Mouse (Mus musculus): ENCODE data around the gene Ppp6r2. TPM values are rescaled to one million over a fixed set of nuclear protein-coding genes. Genes with fewer than 3 reads are reported as not detected.

Ppp6r2 gene
- polyA plus RNA-seq, 1 experiment from 2014 or later: 25.7 TPM

DNA sequence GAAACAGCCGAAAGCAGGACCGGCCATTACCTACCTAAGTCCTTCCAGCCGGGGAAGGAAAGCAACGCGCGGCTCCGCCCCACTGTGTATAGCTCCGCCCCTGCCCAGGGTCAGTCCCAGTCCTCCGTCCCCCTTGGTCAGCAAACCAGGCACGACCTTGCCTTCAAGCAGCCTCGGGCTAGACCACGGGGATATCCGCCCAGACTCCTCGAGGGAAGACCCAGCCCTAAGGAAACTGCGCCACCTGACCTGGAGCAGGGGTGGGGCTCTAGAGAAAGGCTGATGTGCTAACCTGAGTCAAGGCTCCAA, 37.5 kb upstream of the Ppp6r2 start:
- under 1% methylated on average over 15 of the region's 15 CpGs for WGBS
- Histone ChIP-seq H3K9ac (ENCODE audit: low read length) (peak overlapping the region; percentile 70), H3K27ac (ENCODE audit: low read length) (peak overlapping the region; percentile 15; the same call in 1 of the 2 replicates), H3K4me2 (ENCODE audit: low read depth, low read length) (peak overlapping the region; percentile 100), H3K4me1 (replicated peaks; ENCODE audit: control insufficient read depth, insufficient read depth, low read length) (peaks cover 90% of the 10 kb centered on the region), H3K4me3 (ENCODE audit: low read length) (peak overlapping the region; percentile 54), H3K27me3 (ENCODE audit: control insufficient read depth, insufficient read depth, low read depth, low read length) (no peaks in the 10 kb centered on the region), H3K9me3 (ENCODE audit: control insufficient read depth, low read length) (no peaks in the 10 kb centered on the region), H3K36me3 (ENCODE audit: control insufficient read depth, insufficient read depth, low read length) (no peaks in the 10 kb centered on the region; the same call in 1 of the 2 replicates)
- ATAC-seq (ENCODE audit: low read depth): peak; percentile 39

GRCm38 (mm10) chr15:89174889-89175339, 36.4 kb upstream of the Ppp6r2 start:
- 37% methylated on average over 11 of the region's 11 CpGs for WGBS
- Histone ChIP-seq H3K4me1 (replicated peaks; ENCODE audit: control insufficient read depth, insufficient read depth, low read length) (peaks cover 82% of the 10 kb centered on the region), H3K27ac (ENCODE audit: low read length) (peak overlapping the region; percentile 79; the same call in 1 of the 2 replicates), H3K36me3 (ENCODE audit: control insufficient read depth, insufficient read depth, low read length) (no peaks in the 10 kb centered on the region; the same call in 1 of the 2 replicates), H3K27me3 (ENCODE audit: control insufficient read depth, insufficient read depth, low read depth, low read length) (no peaks in the 10 kb centered on the region), H3K9me3 (ENCODE audit: control insufficient read depth, low read length) (no peaks in the 10 kb centered on the region), H3K4me3 (ENCODE audit: low read length) (no peak overlapping the region), H3K9ac (ENCODE audit: low read length) (peak overlapping the region; percentile 26; the same call in 1 of the 2 replicates), H3K4me2 (ENCODE audit: low read depth, low read length) (peak overlapping the region; percentile 16; the same call in 1 of the 2 replicates)
- no peak for ATAC-seq (ENCODE audit: low read depth)

- Histone ChIP-seq H3K4me3 (ENCODE audit: low read length) (no peak overlapping the region), H3K9me3 (ENCODE audit: control insufficient read depth, low read length) (no peaks in the 10 kb centered on the region), H3K27me3 (ENCODE audit: control insufficient read depth, insufficient read depth, low read depth, low read length) (no peaks in the 10 kb centered on the region), H3K27ac (ENCODE audit: low read length) (peak overlapping the region; percentile 79), H3K4me2 (ENCODE audit: low read depth, low read length) (peak overlapping the region; percentile 16), H3K9ac (ENCODE audit: low read length) (peak overlapping the region; percentile 26; the same call in 1 of the 2 replicates), H3K36me3 (ENCODE audit: control insufficient read depth, insufficient read depth, low read length) (no peaks in the 10 kb centered on the region), H3K4me1 (replicated peaks; ENCODE audit: control insufficient read depth, insufficient read depth, low read length) (peaks cover 76% of the 10 kb centered on the region)
- 37% methylated on average over 13 of the region's 13 CpGs for WGBS
- ATAC-seq (ENCODE audit: low read depth): no peak
Observed at GRCm38 (mm10) chr15:89175411-89176155, 35.8 kb upstream of the Ppp6r2 start.

DNA sequence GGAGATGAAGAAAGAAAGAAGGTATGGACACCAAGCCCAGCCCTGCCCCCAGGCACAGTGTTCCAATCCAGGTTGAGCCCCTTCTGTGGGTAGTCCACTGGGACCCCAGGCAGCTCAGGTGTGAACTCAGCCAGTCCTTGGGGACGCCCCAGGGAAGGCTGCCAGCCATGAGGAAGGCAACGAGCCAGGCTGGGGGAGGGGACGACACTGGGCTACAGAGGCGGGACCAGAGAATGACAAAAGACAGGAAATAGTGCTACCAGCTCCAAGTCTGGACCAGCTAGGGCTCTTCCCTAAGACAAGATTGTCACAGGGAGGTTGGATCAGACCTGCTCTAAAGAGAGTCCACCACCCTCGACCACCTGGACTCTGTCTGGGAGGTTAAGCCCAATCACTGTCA, 34.2 kb upstream of the Ppp6r2 start:
- H3K27me3 ChIP-seq (ENCODE audit: control insufficient read depth, insufficient read depth, low read depth, low read length): no peaks in the 10 kb centered on the region
- H3K4me2 ChIP-seq (ENCODE audit: low read depth, low read length): peak overlapping the region; percentile 63
- H3K9me3 ChIP-seq (ENCODE audit: control insufficient read depth, low read length): no peaks in the 10 kb centered on the region
- H3K4me1 ChIP-seq (replicated peaks; ENCODE audit: control insufficient read depth, insufficient read depth, low read length): peaks cover 75% of the 10 kb centered on the region
- H3K9ac ChIP-seq (ENCODE audit: low read length): peak overlapping the region; percentile 20
- peak; percentile 5; the same call in 1 of the 2 replicates for ATAC-seq (ENCODE audit: low read depth)
- peak overlapping the region; percentile 19; the same call in 1 of the 2 replicates for H3K4me3 ChIP-seq (ENCODE audit: low read length)
- peak overlapping the region; percentile 87 for H3K27ac ChIP-seq (ENCODE audit: low read length)
- H3K36me3 ChIP-seq (ENCODE audit: control insufficient read depth, insufficient read depth, low read length): no peaks in the 10 kb centered on the region
- 2% methylated on average over 5 of the region's 5 CpGs for WGBS

DNA sequence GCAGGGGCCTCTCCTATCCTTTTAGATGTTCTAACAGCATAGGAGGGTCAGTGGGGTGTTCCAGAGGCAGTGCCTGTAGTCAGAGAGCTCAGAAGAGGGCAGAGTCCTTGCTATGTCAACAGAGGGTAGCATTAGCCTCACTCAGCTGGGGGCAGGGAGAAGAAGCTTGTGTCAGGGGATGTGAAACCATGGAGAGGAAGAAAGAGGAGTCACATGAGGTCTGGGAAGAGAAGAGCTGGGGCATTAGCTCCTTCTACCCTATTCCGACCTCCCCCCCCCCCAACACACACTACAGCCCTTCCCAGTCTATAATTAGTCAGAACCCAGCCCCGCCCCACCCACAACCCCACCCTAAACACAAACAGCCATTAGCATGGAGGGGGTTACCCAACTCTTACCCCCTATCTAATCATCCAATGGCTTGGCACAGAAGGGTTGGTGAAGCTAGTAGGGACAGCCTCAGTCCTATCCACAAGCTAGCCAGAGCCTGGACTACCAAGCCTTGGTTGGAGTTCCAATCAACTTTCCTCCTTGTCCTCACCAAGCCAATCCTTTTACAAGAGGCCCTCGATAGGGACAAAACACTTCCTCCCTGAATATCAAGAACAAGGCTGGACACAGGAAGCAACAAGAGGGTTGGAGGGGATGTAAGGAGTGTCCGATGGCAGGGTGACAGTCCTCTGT, 33.6 kb upstream of the Ppp6r2 start:
- no peaks in the 10 kb centered on the region for H3K27me3 ChIP-seq (ENCODE audit: control insufficient read depth, insufficient read depth, low read depth, low read length)
- H3K4me2 ChIP-seq (ENCODE audit: low read depth, low read length): peak overlapping the region; percentile 63
- peak overlapping the region; percentile 95 for H3K27ac ChIP-seq (ENCODE audit: low read length)
- peak overlapping the region; percentile 79 for H3K4me3 ChIP-seq (ENCODE audit: low read length)
- H3K9ac ChIP-seq (ENCODE audit: low read length): peak overlapping the region; percentile 20
- no peak for ATAC-seq (ENCODE audit: low read depth)
- WGBS: 44% methylated on average over 4 of the region's 4 CpGs
- no peaks in the 10 kb centered on the region for H3K9me3 ChIP-seq (ENCODE audit: control insufficient read depth, low read length)
- H3K36me3 ChIP-seq (ENCODE audit: control insufficient read depth, insufficient read depth, low read length): no peaks in the 10 kb centered on the region
- peaks cover 75% of the 10 kb centered on the region for H3K4me1 ChIP-seq (replicated peaks; ENCODE audit: control insufficient read depth, insufficient read depth, low read length)

DNA sequence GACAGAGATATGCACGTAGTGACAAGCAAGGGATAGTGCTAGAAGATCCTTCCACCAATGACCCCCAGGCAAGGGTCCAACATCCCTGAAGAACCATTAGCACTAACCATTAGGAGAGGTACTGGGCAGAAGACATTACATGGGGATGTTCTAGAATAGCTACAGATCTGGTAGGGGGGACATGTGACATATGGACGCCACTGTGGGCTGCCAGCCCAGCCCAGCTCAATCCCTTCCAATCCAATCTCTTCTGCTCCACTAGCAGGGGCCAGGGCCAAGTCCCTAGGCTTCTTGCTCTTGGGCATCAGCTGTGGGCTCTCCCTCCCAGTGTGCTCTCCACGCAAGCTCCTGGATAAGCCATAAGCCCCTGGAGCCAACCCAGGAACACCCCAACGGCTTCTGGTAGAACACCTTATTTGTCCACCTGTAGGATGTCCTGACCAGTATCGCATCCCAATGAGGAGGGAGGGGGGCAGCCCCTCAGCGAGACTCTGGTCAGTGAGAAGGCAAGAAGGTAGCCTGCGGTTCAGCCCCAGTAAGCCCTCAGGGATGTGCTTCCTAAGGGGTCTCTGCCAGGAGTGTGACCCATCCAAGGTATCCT, 33.0 kb upstream of the Ppp6r2 start:
- H3K27me3 ChIP-seq (ENCODE audit: control insufficient read depth, insufficient read depth, low read depth, low read length): no peaks in the 10 kb centered on the region
- peak overlapping the region; percentile 95 for H3K27ac ChIP-seq (ENCODE audit: low read length)
- peak overlapping the region; percentile 91 for H3K9ac ChIP-seq (ENCODE audit: low read length)
- H3K36me3 ChIP-seq (ENCODE audit: control insufficient read depth, insufficient read depth, low read length): no peaks in the 10 kb centered on the region
- peaks cover 71% of the 10 kb centered on the region for H3K4me1 ChIP-seq (replicated peaks; ENCODE audit: control insufficient read depth, insufficient read depth, low read length)
- no peaks in the 10 kb centered on the region for H3K9me3 ChIP-seq (ENCODE audit: control insufficient read depth, low read length)
- peak overlapping the region; percentile 79 for H3K4me3 ChIP-seq (ENCODE audit: low read length)
- no peak for ATAC-seq (ENCODE audit: low read depth)
- peak overlapping the region; percentile 63 for H3K4me2 ChIP-seq (ENCODE audit: low read depth, low read length)
- 51% methylated on average over 7 of the region's 7 CpGs for WGBS

GRCm38 (mm10) chr15:89178954-89179629, 32.3 kb upstream of the Ppp6r2 start:
- ATAC-seq (ENCODE audit: low read depth): peak; percentile 69
- Histone ChIP-seq H3K36me3 (ENCODE audit: control insufficient read depth, insufficient read depth, low read length) (no peaks in the 10 kb centered on the region), H3K27me3 (ENCODE audit: control insufficient read depth, insufficient read depth, low read depth, low read length) (no peaks in the 10 kb centered on the region), H3K27ac (ENCODE audit: low read length) (peak overlapping the region; percentile 95), H3K4me1 (replicated peaks; ENCODE audit: control insufficient read depth, insufficient read depth, low read length) (peaks cover 63% of the 10 kb centered on the region), H3K4me3 (ENCODE audit: low read length) (peak overlapping the region; percentile 79), H3K9ac (ENCODE audit: low read length) (peak overlapping the region; percentile 91), H3K4me2 (ENCODE audit: low read depth, low read length) (peak overlapping the region; percentile 63), H3K9me3 (ENCODE audit: control insufficient read depth, low read length) (no peaks in the 10 kb centered on the region)
- WGBS: under 1% methylated on average over 16 of the region's 16 CpGs

GRCm38 (mm10) chr15:89179630-89179964, 31.8 kb upstream of the Ppp6r2 start:
- Histone ChIP-seq H3K4me3 (ENCODE audit: low read length) (peak overlapping the region; percentile 79), H3K27ac (ENCODE audit: low read length) (peak overlapping the region; percentile 95), H3K4me1 (replicated peaks; ENCODE audit: control insufficient read depth, insufficient read depth, low read length) (peaks cover 58% of the 10 kb centered on the region), H3K27me3 (ENCODE audit: control insufficient read depth, insufficient read depth, low read depth, low read length) (no peaks in the 10 kb centered on the region), H3K4me2 (ENCODE audit: low read depth, low read length) (peak overlapping the region; percentile 63), H3K9me3 (ENCODE audit: control insufficient read depth, low read length) (no peaks in the 10 kb centered on the region), H3K9ac (ENCODE audit: low read length) (peak overlapping the region; percentile 91), H3K36me3 (ENCODE audit: control insufficient read depth, insufficient read depth, low read length) (no peaks in the 10 kb centered on the region)
- WGBS: 3% methylated on average over 6 of the region's 6 CpGs
- no peak for ATAC-seq (ENCODE audit: low read depth)

Measured in lung, embryonic 16.5 days (tissue).